Mouse (Mus musculus) urinary bladder, postnatal 10 days (tissue): ENCODE measurements around the gene Bcl2l1.

Experiments
- DNase-seq: peaks from one replicate; pipeline ENCODE4 v3.0.0; 2022; ENCODE audit warnings: low spot score

The Bcl2l1 gene

GRCm38 (mm10) chr2:152737306-152738221, 94.0 kb downstream of the Bcl2l1 start:
- no peak for DNase-seq

DNA sequence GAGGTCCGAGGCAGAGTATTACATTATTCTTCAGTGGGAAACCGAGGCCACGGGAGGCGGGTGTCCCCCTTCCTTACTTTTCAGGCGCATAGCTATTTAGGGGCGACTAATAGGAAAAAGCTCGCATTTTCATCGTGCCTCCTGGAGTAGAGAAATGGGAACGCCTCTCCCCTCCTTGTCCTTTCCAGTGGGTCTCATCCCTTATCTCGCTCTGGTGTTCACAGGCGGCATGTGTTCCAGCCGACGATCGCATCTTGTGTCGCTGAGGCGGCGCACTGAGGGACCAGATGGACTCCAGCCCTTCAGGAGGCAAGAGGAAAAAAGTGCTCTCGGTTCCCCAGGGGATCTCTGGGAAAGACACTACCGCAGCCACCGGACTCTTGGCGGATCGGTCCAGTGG, 94.8 kb downstream of the Bcl2l1 start:
- DNase-seq, result no peak

GRCm38 (mm10) chr2:152736090-152736601, 95.4 kb downstream of the Bcl2l1 start, which contains the start of gene Id1:
TSS of gene Id1 (plus strand) at chr2:152736251.
- DNase-seq, result peak; percentile 57

DNA sequence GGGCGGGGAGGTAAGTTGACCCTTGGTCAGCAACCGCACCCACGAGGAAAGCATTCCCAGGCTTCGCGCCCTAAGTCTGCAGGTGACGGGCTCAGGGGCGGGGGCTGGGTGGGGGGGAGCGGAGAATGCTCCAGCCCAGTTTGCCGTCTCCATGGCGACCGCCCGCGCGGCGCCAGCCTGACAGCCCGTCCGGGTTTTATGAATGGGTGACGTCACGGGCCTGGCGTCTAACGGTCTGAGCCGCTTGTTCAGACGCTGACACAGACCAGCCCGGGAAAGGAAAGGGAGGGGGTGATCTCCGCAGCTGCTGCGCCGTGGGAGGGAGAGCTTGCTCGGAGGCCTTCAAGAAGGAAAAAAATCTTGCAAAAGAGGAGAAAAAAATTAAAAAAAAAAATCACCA, 96.5 kb downstream of the Bcl2l1 start:
- DNase-seq, result peak; percentile 96

DNA sequence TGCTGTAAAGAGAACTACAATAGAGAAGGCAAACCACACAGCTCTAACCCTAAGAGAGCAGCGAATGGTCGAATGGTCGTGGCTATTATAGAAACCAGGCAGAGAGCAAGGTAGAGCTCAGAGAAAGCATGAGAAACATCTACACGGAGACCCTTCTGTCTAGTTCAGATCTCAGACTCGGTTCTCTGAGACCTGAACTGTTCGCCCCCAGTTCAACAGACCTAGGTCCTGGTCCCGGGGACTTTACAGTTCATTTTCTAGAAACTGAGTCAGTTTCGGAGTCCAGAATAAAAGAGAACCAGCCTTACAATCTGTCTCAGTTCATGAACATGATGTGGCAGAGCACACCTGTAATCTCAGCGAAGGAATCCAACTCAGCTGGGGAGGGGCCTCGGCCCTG, 97.0 kb downstream of the Bcl2l1 start:
- no peak for DNase-seq

DNA sequence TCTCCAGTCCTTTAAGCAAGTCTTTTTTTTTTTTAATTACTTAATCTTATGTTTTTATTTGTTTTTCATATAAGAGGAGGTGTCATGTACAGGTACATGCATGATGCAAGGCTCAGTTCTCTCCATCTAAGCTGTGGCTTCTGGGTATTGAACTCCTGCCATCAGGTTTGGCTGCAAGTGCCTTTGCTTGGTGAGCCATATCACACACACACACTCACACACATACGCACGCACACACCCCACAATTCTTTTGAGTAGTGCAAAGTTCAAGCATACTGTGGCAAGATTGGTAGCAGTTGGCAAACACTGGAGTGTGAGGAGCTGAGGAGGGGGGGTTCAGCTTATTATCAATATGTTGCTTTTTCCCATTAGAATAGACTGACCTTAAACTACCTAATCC, 98.3 kb downstream of the Bcl2l1 start:
- no peak for DNase-seq
